ENCODE assay signal across 8 mouse cellular contexts in genomic region chr9:53045788-53046187, GRCm38 (mm10).
"Had no signal": no experiment of that assay in that cellular context is flagged by ENCODE, and none has a peak within 500 bp of the region (broad histone marks: within the 10 kb centered on the region; RNA-seq: fewer than 3 reads in every experiment).

No protein-coding gene starts in this region.

- DNase-seq: kidney, postnatal 14 days; layer of hippocampus, adult 9-11 months; layer of hippocampus, postnatal 36 days; left cerebral cortex, postnatal 4 days; lung, adult 18-20 months; lung, postnatal 36 days; right cerebral cortex, postnatal 14 days; thymus, postnatal 36 days had no signal
